Mouse (Mus musculus) ovary, postnatal 36 days (tissue): ENCODE measurements around the gene Rcc2.
A peak's percentile ranks its signal among the peaks of the same experiment; 100 is the strongest.

Source experiments
- DNase-seq: peaks from one replicate; pipeline ENCODE4 v3.0.0; 2022; ENCODE audit warnings: low spot score, mixed read lengths

Rcc2 gene

GRCm38 (mm10) chr4:140700269-140701018 lies at the start of gene Rcc2:
TSS of gene Rcc2 (plus strand) at chr4:140700541.
- DNase-seq: no peak

- DNase-seq: no peak
Observed at GRCm38 (mm10) chr4:140653835-140654583, 46.3 kb upstream of the Rcc2 start.

GRCm38 (mm10) chr4:140654798-140655197 lies 45.5 kb upstream of the Rcc2 start:
- DNase-seq: no peak

GRCm38 (mm10) chr4:140656529-140656928 lies 43.8 kb upstream of the Rcc2 start:
- no peak for DNase-seq

GRCm38 (mm10) chr4:140657681-140658575 lies 42.4 kb upstream of the Rcc2 start:
- DNase-seq: peak; percentile 74

GRCm38 (mm10) chr4:140661406-140662022 lies 38.8 kb upstream of the Rcc2 start:
- no peak for DNase-seq

GRCm38 (mm10) chr4:140662453-140662852 lies 37.9 kb upstream of the Rcc2 start:
- no peak for DNase-seq

GRCm38 (mm10) chr4:140662882-140663585 lies 37.3 kb upstream of the Rcc2 start:
- DNase-seq: no peak

GRCm38 (mm10) chr4:140665053-140665452 lies 35.3 kb upstream of the Rcc2 start:
- no peak for DNase-seq

- peak; percentile 61 for DNase-seq
Observed at GRCm38 (mm10) chr4:140665760-140666159, 34.6 kb upstream of the Rcc2 start, which contains the start of gene Arhgef10l. TSS of gene Arhgef10l (minus strand) at chr4:140666012.

GRCm38 (mm10) chr4:140667802-140668201 lies 32.5 kb upstream of the Rcc2 start:
- DNase-seq: no peak

GRCm38 (mm10) chr4:140673527-140674264 lies 26.6 kb upstream of the Rcc2 start:
- DNase-seq: no peak

GRCm38 (mm10) chr4:140674345-140674926 lies 25.9 kb upstream of the Rcc2 start:
- peak; percentile 84 for DNase-seq

- DNase-seq: no peak
Observed at GRCm38 (mm10) chr4:140679038-140679437, 21.3 kb upstream of the Rcc2 start.

- DNase-seq: peak; percentile 74
Observed at GRCm38 (mm10) chr4:140679723-140680380, 20.5 kb upstream of the Rcc2 start.

GRCm38 (mm10) chr4:140680731-140681397 lies 19.5 kb upstream of the Rcc2 start:
- DNase-seq: no peak

GRCm38 (mm10) chr4:140683608-140684007 lies 16.7 kb upstream of the Rcc2 start:
- DNase-seq: no peak

- peak; percentile 34 for DNase-seq
Observed at GRCm38 (mm10) chr4:140684141-140684871, 16.0 kb upstream of the Rcc2 start.
